Mouse (Mus musculus): ENCODE measurements around the gene Runx3. TPM values are rescaled to one million over a fixed set of nuclear protein-coding genes. Genes with fewer than 3 reads are reported as not detected.

Runx3 gene
- polyA plus RNA-seq, 1 experiment from 2014 or later: 1.3 TPM

DNA sequence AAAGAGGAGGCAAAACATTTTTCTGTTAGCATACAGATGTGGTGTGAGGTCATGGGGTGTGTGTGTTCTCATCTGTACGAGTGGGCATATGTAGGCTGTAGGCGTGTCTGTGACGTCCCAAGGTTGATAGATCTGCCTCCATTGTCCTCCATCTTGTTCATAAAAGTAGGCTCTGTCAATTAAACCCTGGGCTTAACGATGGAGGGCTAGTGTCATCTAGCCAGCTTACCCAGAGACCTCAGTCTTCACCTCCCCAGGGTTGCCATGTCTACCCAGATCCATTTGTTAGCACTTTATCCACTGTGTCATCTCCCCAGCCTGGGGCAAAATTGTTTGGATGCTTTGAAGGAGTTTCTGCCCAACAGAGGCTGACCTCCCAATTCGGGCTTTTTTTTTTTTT, 84.2 kb downstream of the Runx3 start:
- no peak overlapping the region for H3K4me2 ChIP-seq (ENCODE audit: low read depth, low read length)
- no peaks in the 10 kb centered on the region for H3K36me3 ChIP-seq (ENCODE audit: control insufficient read depth, insufficient read depth)
- H3K4me1 ChIP-seq (ENCODE audit: control insufficient read depth, insufficient read depth, low read length): peaks cover 17% of the 10 kb centered on the region
- no peak for ATAC-seq (replicated peaks; ENCODE audit: extremely low read depth, insufficient read depth, low FRiP score)
- H3K9me3 ChIP-seq (replicated peaks; ENCODE audit: control insufficient read depth, low read length): 0 out of 2 replicates have a peak, but pooled peaks cover 2% of the 10 kb centered on the region
- peaks cover 19% of the 10 kb centered on the region for H3K27me3 ChIP-seq (ENCODE audit: control insufficient read depth, insufficient read depth, low read length)
- H3K27ac ChIP-seq (ENCODE audit: low read length): no peak overlapping the region
- WGBS: 58% methylated on average over 5 of the region's 5 CpGs
- H3K4me3 ChIP-seq (ENCODE audit: low read length): no peak overlapping the region
- no peak overlapping the region for H3K9ac ChIP-seq (ENCODE audit: low read length)

DNA sequence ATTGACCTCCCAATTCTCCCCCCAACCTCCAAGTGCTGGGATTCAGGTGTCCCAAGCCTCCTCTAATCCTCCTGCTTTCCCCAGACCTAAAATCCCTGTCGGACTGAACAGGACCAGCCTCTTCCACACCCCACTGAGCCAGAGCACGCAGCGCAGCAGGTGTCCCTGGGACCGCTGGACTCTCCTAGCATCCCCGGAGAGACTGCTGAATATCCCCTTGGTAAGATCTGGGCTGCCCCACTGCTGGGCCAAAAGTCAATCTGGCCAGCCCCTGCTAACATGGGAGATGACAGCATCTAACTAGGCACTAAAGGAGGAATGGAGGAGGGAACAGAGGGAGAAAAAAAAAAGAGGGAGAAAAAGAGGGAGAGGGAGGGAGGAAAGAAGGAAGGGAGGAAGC, 84.8 kb downstream of the Runx3 start:
- 33% methylated on average over 5 of the region's 5 CpGs for WGBS
- ATAC-seq (replicated peaks; ENCODE audit: extremely low read depth, insufficient read depth, low FRiP score): no peak
- no peak overlapping the region for H3K4me3 ChIP-seq (ENCODE audit: low read length)
- H3K4me2 ChIP-seq (ENCODE audit: low read depth, low read length): no peak overlapping the region
- no peak overlapping the region for H3K27ac ChIP-seq (ENCODE audit: low read length)
- 0 out of 2 replicates have a peak, but pooled peaks cover 2% of the 10 kb centered on the region for H3K9me3 ChIP-seq (replicated peaks; ENCODE audit: control insufficient read depth, low read length)
- H3K27me3 ChIP-seq (ENCODE audit: control insufficient read depth, insufficient read depth, low read length): peaks cover 19% of the 10 kb centered on the region
- H3K36me3 ChIP-seq (ENCODE audit: control insufficient read depth, insufficient read depth): no peaks in the 10 kb centered on the region
- no peak overlapping the region for H3K9ac ChIP-seq (ENCODE audit: low read length)
- peaks cover 17% of the 10 kb centered on the region for H3K4me1 ChIP-seq (ENCODE audit: control insufficient read depth, insufficient read depth, low read length)

DNA sequence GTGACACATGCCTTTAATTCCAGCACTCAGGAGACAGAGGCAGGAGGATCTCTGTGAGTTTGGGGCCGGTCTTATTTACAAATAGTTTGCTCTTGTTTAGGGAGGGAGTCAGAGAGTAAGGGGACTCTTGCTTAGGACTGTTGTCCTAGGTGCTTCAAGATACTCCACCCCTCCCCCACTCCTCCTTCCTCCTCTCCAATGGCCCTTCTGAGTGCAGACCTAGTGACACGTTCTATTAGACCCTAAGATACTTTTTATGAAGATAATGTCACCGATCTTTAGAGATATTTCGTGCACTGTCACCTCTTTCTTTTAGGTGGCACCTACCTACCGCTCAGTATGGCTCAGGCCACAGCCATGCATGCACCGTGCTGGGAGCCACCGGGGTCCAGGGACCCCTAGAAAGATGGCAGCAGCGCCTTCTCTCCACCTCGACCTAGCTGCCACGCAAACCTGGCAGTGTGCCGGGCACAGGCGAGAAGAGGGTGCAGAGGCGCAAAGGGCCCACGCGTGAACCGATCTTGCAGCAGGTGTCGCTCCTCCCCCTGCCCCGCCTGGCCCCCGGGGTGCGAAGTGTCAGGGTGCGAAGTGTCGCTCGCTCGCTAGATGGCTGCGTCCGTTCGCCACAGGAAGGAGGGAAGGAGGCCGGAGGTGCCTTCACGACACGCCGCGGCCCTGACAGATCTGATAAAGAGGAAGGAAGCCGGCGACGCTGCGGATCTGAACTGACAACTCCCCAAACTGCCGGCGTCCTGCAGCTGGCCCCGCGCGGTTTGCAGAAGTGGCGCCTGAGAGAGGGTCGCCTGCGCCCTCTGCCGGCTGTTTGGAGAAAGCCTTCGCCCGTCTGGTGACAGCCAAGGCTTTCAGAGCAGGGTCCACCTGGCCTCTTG, 85.5 kb downstream of the Runx3 start:
- peak; percentile 71 for ATAC-seq (replicated peaks; ENCODE audit: extremely low read depth, insufficient read depth, low FRiP score)
- H3K27me3 ChIP-seq (ENCODE audit: control insufficient read depth, insufficient read depth, low read length): peaks cover 19% of the 10 kb centered on the region
- H3K9me3 ChIP-seq (replicated peaks; ENCODE audit: control insufficient read depth, low read length): peaks cover 6% of the 10 kb centered on the region; the same call in 1 of the 2 replicates
- H3K4me1 ChIP-seq (ENCODE audit: control insufficient read depth, insufficient read depth, low read length): peaks cover 17% of the 10 kb centered on the region
- WGBS: 4% methylated on average over 39 of the region's 47 CpGs
- H3K4me3 ChIP-seq (ENCODE audit: low read length): peak overlapping the region; percentile 42
- H3K4me2 ChIP-seq (ENCODE audit: low read depth, low read length): peak overlapping the region; percentile 66
- H3K27ac ChIP-seq (ENCODE audit: low read length): no peak overlapping the region
- peak overlapping the region; percentile 35 for H3K9ac ChIP-seq (ENCODE audit: low read length)
- peaks cover 7% of the 10 kb centered on the region; the same call in 1 of the 2 replicates for H3K36me3 ChIP-seq (ENCODE audit: control insufficient read depth, insufficient read depth)

DNA sequence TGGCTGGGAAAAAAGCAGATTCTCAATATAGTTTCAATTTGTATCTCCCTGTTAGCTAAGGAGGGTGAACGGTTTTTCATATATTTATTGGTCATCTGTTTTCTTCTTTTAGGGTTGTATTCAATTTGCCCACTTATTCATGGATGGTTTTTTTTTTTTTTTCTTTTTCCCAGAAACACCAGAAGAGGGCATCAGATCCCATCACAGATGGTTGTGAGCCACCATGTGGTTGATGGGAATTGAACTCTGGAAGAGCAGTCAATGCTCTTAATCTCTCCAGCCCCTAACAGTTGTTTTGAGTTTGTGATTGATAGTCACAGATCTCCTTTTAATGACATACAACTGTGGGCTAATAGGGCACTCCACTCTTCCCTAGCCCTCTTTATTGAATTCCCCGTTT, 89.4 kb downstream of the Runx3 start:
- H3K4me3 ChIP-seq (ENCODE audit: low read length): no peak overlapping the region
- H3K27me3 ChIP-seq (ENCODE audit: control insufficient read depth, insufficient read depth, low read length): peaks cover 10% of the 10 kb centered on the region
- H3K4me2 ChIP-seq (ENCODE audit: low read depth, low read length): no peak overlapping the region
- H3K9ac ChIP-seq (ENCODE audit: low read length): no peak overlapping the region
- peaks cover 6% of the 10 kb centered on the region; the same call in 1 of the 2 replicates for H3K9me3 ChIP-seq (replicated peaks; ENCODE audit: control insufficient read depth, low read length)
- H3K36me3 ChIP-seq (ENCODE audit: control insufficient read depth, insufficient read depth): peaks cover 23% of the 10 kb centered on the region
- WGBS: 70% methylated on average over 2 of the region's 2 CpGs
- H3K4me1 ChIP-seq (ENCODE audit: control insufficient read depth, insufficient read depth, low read length): peaks cover 10% of the 10 kb centered on the region
- H3K27ac ChIP-seq (ENCODE audit: low read length): no peak overlapping the region
- no peak for ATAC-seq (replicated peaks; ENCODE audit: extremely low read depth, insufficient read depth, low FRiP score)

DNA sequence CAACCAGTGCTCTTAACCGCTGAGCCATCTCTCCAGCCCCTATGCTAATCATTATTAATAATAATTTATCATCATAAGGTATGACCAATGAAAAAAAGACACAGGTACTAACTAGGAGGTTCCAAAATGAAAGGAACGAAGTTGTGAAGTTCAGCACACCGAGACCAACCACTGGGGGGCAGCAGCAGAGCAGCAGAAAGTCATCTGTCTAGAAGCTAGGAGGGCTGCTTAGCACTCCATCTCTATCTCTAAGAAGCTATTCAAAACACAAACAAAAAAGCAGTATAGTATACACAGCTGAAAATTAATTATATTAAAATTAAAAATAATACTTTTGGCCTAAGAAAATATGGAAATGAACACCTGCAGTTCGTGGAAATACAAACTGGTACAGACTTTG, 99.2 kb downstream of the Runx3 start:
- ATAC-seq (replicated peaks; ENCODE audit: extremely low read depth, insufficient read depth, low FRiP score): no peak
- H3K4me1 ChIP-seq (ENCODE audit: control insufficient read depth, insufficient read depth, low read length): peaks cover 20% of the 10 kb centered on the region
- H3K4me2 ChIP-seq (ENCODE audit: low read depth, low read length): no peak overlapping the region
- H3K27ac ChIP-seq (ENCODE audit: low read length): peak overlapping the region; percentile 32
- 46% methylated on average over 4 of the region's 4 CpGs for WGBS
- no peak overlapping the region for H3K4me3 ChIP-seq (ENCODE audit: low read length)
- no peaks in the 10 kb centered on the region for H3K9me3 ChIP-seq (replicated peaks; ENCODE audit: control insufficient read depth, low read length)
- no peak overlapping the region for H3K9ac ChIP-seq (ENCODE audit: low read length)
- peaks cover 56% of the 10 kb centered on the region for H3K36me3 ChIP-seq (ENCODE audit: control insufficient read depth, insufficient read depth)
- H3K27me3 ChIP-seq (ENCODE audit: control insufficient read depth, insufficient read depth, low read length): no peaks in the 10 kb centered on the region

- peak overlapping the region; percentile 50 for H3K27ac ChIP-seq (ENCODE audit: low read length)
- no peak for ATAC-seq (replicated peaks; ENCODE audit: extremely low read depth, insufficient read depth, low FRiP score)
- H3K27me3 ChIP-seq (ENCODE audit: control insufficient read depth, insufficient read depth, low read length): no peaks in the 10 kb centered on the region
- no peak overlapping the region for H3K4me3 ChIP-seq (ENCODE audit: low read length)
- H3K4me1 ChIP-seq (ENCODE audit: control insufficient read depth, insufficient read depth, low read length): peaks cover 20% of the 10 kb centered on the region
- 65% methylated on average over 3 of the region's 3 CpGs for WGBS
- no peak overlapping the region for H3K4me2 ChIP-seq (ENCODE audit: low read depth, low read length)
- no peak overlapping the region for H3K9ac ChIP-seq (ENCODE audit: low read length)
- H3K36me3 ChIP-seq (ENCODE audit: control insufficient read depth, insufficient read depth): peaks cover 63% of the 10 kb centered on the region
- H3K9me3 ChIP-seq (replicated peaks; ENCODE audit: control insufficient read depth, low read length): no peaks in the 10 kb centered on the region
Measured at GRCm38 (mm10) chr4:135220641-135221040, 100.2 kb downstream of the Runx3 start.

GRCm38 (mm10) chr4:135221632-135222407, 101.4 kb downstream of the Runx3 start:
- H3K27ac ChIP-seq (ENCODE audit: low read length): peak overlapping the region; percentile 37
- H3K27me3 ChIP-seq (ENCODE audit: control insufficient read depth, insufficient read depth, low read length): no peaks in the 10 kb centered on the region
- no peak overlapping the region for H3K9ac ChIP-seq (ENCODE audit: low read length)
- 56% methylated on average over 12 of the region's 12 CpGs for WGBS
- ATAC-seq (replicated peaks; ENCODE audit: extremely low read depth, insufficient read depth, low FRiP score): no peak
- H3K4me3 ChIP-seq (ENCODE audit: low read length): no peak overlapping the region
- H3K4me2 ChIP-seq (ENCODE audit: low read depth, low read length): no peak overlapping the region
- no peaks in the 10 kb centered on the region for H3K9me3 ChIP-seq (replicated peaks; ENCODE audit: control insufficient read depth, low read length)
- peaks cover 29% of the 10 kb centered on the region for H3K4me1 ChIP-seq (ENCODE audit: control insufficient read depth, insufficient read depth, low read length)
- peaks cover 60% of the 10 kb centered on the region for H3K36me3 ChIP-seq (ENCODE audit: control insufficient read depth, insufficient read depth)

DNA sequence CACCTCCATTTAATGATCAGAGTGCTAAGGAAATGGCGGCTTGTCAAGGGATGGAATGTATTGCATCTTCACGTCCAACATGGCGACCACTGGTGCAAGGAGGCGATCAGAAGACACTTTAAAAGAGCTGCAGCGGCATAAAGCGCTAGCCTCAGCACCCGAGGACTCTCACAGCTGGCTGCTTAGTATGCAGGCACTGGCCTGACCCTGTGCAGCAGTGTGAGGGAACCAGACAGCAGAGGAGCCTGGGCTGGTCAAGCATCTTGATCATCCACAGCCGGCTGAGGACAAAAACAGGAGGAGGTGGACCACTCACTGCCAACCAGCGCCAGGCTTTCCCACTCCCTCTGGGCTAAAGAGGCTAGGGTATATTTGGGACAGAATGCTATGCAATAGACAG, 103.4 kb downstream of the Runx3 start:
- no peak for ATAC-seq (replicated peaks; ENCODE audit: extremely low read depth, insufficient read depth, low FRiP score)
- Histone ChIP-seq H3K4me2 (ENCODE audit: low read depth, low read length) (no peak overlapping the region), H3K4me3 (ENCODE audit: low read length) (no peak overlapping the region), H3K27ac (ENCODE audit: low read length) (no peak overlapping the region), H3K27me3 (ENCODE audit: control insufficient read depth, insufficient read depth, low read length) (no peaks in the 10 kb centered on the region), H3K9me3 (replicated peaks; ENCODE audit: control insufficient read depth, low read length) (no peaks in the 10 kb centered on the region), H3K36me3 (ENCODE audit: control insufficient read depth, insufficient read depth) (peaks cover 42% of the 10 kb centered on the region), H3K9ac (ENCODE audit: low read length) (no peak overlapping the region), H3K4me1 (ENCODE audit: control insufficient read depth, insufficient read depth, low read length) (peaks cover 31% of the 10 kb centered on the region)
- WGBS: 88% methylated on average over 9 of the region's 9 CpGs
